Mouse (Mus musculus): Measurements from ENCODE around the gene Gm9918.

Gm9918 gene

DNA sequence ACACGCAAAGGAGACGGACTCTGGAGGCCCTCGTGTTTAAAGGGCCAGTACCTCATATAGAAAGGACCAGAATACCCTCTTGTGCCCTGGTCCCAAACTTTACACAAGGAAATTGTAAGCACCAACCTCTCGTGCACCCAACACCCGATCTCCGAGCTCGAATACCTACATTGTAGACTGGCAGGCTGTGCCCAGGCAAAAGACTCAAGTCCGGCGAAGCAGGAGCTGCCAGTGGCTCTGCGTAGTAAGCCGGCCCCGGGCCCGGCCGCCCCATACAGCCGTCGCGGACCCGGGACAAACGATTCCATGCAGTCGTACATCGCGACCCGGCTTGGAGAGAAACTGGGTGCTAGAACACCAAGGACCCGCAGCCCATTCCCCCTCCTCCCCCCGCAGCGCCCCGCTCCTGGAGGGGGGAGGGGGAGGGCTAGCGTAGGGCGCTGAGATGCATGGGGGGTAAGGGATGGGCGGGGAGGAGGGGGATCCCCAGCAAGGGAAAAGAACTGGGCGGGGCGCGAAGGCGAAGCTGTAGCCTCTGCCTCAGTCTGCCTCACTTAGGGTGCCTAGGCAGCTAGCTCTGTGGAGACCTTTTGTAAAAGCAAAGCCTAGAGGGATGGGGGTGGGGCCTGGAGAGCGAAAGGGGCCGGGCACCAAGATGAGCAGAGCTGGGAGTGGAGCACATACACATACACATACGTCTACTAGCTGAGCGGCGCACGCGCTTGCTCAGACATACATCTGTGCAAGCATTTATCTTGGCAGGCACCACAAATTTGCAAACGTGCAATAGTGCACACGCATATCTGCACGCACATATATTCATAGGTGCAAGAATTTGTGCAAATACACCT, 24.2 kb upstream of the Gm9918 start:
- DNase-seq (ENCODE audit: low spot score) = no peak

DNA sequence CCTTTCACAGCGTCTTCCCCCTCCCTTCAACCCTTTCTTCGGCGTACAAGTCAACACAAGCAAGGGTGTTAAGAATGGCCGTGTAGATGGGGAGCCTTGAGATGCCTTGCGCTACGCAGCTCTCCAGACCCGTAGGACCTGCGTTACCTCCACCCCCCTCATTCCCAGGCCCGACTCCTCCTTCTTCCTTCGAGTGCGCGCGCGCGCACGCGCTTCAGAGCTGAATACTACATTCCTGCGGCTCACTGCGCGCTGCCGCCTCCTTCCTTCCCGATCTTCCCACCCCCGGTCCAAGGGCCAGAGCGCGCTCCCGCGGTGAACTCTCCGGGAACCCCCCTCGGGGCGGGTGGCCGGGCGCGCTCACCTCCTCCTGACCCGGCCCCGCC, 23.5 kb upstream of the Gm9918 start:
- peak; percentile 90 for DNase-seq (ENCODE audit: low spot score)

DNA sequence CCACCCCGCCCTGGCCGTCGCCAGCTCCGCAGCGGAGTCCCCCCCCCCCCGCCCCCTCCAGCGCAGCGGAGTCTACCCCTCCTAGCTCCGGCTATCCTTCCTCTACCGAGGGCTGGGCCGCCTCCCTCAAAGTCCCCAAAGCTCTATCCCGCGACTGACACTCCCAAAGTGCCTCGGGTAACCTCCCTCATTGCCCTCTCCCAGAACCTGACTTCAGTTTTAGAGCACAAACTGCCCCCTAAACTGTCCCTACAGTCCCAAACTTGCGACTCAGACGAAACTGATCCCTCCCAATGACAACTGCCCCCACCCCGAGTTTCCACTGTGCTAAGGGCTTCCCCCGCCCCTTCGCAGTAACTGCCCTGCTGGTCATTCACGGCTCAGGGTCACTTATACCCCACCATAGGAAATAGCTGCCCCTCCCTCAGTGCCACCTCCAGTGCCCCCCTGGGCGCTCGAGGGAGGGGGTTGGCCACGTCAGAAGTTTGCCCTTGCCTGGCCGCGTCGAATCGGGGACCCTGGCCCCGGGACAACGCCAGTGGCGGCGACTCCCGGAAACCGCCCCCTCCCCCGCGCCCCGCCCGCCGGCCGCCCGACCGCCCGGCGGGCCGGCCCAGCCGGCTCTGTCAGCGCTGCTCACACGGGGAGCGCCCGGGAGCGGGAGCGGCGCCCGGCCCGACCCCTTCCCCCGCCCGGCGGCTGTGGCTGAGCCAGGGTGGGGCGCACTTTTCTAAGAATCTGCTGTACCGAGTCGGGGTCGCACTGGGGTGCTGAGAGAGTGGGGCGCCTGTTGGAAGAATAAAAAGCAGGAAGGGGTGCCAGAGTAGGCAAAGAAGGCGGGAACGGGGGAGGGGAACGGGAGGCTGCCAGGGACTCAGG, 22.9 kb upstream of the Gm9918 start:
- DNase-seq (ENCODE audit: low spot score) = no peak

DNA sequence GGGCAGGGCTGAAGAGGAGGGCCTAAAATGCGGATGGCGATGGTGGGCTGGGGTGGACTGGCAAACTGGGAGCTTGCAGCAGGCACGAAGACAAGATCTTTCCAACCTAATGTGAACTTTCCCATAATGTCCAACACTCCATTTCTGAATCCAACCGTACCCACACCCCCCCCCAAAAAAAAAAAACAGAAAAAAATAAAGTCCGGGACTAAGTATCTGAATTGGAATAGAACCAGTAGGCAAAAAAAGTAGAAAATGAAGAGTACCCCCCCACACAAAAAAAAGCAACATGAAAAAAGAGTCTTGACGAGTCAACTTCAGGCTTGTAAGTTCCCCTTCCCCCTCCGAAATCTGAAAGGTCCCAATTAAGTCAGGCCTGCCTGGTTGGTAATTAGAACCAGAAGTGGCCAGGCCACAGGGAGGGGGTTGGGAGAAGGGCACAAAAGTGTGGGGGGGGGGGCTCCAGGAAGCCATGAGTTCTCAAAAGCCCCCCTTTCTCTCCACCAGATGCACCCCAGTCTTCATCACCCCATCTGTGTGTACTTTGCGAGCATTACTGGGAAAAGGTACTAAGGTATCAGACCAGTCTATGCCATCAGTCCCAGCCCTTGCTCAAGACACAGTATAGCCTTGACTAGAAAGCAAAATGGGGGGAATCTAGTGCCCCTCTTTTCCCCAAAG, 22.1 kb upstream of the Gm9918 start:
- DNase-seq (ENCODE audit: low spot score) = no peak

DNA sequence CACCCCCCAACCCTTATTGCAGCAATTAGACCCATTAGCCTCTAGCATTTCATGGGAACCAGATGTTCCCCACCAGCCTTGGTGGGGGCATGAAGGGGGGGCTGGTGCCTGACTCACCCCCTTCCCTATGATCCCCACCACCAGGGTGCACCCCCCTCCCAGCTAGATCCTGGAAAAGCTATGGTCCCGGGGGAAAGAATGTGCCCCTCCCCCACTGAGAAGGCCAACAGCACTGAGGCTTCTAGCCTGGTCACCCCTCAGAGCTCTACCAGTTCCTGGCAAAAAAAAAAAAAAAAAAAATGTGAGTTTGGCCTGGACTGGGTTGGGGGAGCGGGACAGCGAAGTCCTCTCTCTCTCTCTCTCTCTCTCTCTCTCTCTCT, 21.6 kb upstream of the Gm9918 start:
- no peak for DNase-seq (ENCODE audit: low spot score)

DNA sequence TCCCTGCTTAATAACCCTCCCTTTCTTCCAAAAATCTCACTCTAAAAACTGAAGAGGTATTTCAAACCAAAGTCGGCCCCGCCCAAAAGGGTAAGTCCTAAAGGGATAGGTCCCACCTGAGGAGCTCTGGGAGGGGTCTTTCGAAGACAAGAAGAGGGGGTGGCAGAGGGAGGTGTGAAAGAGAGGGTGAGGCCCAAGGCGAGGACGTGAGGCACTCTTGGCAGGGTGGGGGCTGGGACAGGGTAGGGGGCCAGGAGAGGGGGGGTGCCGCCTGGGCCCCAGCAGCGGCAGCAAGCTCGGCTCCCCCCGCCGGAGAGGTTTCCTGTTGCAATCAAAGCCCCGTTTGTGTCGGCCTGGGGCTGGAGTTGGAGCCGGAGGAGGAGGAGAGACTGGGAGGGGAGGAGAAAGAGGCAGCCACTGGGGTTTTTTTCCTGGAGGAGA, 21.1 kb upstream of the Gm9918 start:
- no peak for DNase-seq (ENCODE audit: low spot score)

DNA sequence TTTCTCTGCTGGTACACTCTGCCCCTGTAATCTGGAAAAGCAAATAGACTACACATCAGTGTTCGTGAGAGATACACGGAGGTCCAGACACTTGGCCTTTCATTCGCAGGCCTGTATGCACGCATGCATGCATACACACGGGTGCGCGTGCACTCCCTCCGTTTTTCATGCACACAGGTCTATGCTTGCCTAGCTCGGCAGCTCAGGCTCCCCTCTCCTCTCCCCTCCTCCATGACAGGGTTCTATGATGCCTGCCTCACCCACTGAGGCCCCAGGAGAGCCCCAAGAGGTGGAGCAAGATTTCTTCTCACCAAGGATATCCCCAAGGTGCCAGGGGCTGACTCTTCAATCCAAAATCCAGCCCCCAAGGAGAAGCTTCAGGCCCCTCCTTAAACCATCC, 20.4 kb upstream of the Gm9918 start:
- no peak for DNase-seq (ENCODE audit: low spot score)

DNA sequence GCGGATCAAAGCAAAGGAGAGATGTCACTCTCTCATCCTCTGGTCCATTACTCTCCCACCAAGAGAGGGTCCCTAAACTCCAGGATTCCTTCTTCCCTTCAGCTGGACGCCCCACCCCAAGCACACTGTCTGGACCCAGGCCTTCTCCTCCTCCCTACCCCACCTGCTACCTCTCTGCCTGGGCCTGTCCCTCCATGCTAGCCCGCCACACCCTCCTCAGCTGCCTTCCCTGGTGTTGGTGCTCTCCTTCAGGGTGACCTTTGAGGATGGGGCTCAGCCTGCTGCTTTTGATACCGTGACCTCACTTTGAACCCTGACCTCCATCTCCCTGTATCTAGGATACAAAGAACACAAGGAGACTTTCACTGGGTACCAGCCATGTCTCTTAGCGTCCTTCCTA, 19.8 kb upstream of the Gm9918 start:
- no peak for DNase-seq (ENCODE audit: low spot score)

DNA sequence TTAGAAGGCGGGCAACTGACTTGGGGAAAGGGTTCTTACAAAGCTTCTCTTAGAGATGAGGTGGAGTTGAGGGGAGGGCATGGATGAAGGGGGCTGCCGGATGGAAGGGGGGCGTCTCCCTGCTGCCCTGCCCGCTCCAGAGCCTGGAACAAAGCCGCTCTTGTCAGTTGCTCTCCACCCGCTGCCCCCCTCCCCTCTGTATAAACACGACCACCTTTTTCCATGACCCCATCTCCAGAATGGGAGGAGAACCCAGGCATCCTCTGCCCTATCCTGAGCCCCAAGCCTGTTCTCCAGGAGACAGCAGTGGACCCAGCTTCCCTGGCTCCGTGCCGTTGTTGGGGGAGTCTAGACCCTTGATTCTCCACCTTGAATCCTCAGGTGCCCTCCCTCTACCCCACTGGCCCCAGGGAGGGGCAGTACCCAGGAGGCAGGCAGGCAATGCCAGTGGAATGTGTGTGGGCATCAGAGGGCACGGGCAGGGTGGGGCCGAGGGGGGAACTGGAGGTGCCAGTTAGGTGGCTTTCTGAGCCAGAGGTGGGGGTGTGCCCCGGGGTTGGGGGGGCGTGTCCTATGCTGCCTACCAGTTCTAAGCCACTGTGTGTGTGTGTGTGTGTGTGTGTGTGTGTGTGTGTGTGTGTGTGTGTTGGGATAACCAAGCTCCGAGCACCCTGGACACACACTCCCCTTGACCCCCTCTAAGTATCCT, 14.7 kb upstream of the Gm9918 start:
- no peak for DNase-seq (ENCODE audit: low spot score)

DNA sequence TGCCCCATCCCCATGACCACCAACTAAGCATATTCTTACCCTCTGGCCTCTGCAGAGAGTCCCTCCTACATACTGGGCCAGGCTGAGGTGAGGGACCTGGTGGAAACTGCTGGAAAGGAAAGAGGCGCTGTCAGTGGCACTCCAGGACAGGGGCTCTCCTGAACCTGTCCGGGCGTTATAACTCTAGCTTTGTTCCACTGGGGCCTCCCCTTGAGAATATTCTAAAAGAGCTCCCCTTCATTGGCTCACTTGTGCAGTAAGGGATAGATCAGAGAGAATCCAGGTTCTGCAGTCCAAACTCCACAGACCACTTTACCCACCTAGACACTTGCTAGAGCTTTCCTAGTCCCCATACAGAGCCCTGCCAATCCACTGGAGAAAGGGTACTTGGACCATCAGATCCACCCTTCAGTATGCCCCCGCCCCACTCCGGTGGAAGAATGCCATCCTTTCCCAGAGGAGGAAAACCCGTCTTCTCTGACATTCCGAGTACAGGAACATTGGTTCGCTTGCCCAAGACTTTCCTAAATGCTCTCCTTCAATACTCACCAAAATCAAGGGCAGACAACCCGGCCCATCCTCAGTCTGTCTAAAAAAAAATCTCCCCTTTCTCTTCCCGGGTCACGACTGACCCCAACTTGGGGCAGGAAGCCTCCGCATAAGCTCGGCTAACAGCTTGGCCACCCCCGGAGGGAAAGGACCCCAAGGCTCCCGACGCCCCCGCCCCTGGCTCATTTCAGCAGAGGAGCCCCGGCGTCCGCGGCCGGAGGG, 13.7 kb upstream of the Gm9918 start:
- no peak for DNase-seq (ENCODE audit: low spot score)

DNA sequence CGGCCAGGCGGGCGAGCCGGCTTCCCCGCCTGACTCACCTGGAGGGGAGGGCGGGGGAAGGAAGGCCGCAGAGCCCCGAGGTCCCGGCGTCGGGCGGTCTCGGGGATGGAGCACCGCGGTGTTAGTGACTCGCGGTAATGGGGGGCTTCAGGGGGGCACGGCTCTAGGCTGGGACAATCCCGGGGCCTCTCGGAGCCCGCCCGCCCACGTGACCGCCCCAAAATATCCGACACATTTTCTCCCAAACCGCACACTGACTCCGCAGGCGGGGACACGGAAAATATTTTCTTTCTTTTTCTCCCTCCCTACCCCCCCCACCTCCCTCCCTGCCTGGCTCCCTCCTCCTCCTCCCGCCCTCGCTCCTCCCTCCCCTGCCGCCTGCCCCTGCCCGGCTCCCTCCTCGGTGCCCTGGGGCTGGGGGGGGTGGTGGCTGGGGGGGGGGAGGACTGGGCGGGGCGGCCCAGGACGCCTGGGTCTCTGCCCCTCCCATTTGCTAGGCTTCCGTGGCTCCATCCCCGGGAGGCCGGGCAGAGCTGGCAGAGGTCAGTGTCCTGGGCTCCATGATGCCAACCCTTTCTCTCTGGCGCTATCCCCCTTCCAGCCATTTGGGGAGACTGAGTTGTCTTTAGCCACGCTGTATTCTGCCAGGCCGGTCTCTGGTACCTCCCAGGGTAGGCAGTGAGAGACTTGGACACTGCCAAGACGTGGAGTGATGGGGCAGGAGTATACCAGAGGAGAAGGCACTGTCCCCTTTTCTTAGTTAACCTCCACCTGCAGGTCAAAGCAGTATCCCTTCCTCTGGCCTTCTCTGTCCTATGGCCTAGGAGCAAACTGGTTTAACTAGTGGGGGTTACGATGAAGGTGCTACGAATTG, 12.9 kb upstream of the Gm9918 start, which contains the start of gene Rarg:
TSS of gene Rarg (minus strand) at position 316 of the 874 bp plus-strand sequence.
- DNase-seq (ENCODE audit: low spot score) = no peak

DNA sequence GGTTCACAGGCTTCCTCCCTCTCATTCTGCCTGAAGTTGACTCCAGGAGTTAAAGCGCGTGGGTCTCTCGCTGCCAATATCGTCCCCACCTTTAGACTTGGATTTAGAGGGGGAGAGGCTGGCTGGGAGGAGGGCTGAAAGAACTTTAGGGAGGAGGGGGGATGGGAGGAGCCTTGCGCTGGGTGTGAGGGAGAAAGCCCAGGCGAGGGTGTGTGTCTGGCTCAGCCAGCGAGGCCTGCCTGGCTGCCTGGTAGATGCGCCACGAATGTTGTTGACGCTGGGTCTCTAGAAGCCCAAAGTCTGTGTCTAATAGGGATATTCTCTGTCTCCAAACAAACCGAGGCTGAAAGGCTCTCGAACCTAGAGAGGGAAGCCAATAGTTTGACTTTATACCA, 12.3 kb upstream of the Gm9918 start:
- DNase-seq (ENCODE audit: low spot score) = no peak

DNA sequence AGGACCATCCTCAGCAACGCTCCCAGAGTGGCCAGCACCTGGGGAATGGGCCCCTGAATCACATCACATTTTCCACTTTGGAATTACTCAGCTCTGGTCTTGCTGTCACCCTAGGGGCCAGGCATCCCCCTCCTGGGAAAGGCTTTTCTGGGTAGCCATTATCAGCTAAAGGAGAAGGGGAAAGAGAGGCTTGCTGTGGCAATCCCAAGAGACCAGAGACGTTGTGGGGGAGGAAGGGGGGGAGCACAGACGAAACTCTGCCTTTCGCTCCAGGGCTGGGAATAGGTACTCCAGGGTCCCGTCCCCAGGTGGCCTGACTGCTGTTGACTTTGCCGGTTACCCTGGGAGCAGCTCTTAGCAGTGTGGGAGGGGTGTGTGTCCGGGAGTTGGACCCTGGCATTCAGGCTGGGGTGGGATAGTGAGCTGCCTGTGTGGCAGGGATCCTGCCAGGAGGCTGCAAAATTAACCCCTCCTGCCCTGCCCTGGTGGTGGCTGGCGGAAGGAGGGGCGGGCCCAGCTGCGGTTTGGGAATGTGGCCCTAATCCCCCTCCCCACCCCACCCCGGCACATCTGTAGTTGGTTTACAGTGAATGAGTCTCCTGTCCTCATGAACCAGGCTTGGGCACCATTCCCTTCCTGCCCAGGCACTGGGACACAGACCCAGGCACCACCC, 11.6 kb upstream of the Gm9918 start:
- DNase-seq (ENCODE audit: low spot score) = no peak

DNA sequence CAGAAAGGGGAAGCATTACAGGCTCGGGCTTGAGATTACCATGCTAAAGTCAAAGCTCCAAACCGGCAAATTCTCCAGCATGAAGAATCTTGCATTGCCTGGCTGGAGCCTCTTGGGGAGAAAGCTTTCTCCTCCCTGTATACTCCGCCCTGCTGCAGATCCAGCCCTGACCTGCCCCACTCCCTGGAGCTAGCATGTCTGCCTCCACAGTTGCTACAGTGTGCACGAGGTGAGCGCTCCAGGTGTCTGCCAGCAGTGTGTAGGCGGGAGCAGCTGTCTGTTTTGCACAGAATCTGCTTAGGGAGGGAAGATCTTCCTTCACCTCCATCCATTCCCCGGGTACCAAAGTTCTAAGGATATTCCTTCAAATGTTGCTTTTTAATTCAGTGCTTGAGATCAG, 7.8 kb upstream of the Gm9918 start:
- DNase-seq (ENCODE audit: low spot score) = no peak

DNA sequence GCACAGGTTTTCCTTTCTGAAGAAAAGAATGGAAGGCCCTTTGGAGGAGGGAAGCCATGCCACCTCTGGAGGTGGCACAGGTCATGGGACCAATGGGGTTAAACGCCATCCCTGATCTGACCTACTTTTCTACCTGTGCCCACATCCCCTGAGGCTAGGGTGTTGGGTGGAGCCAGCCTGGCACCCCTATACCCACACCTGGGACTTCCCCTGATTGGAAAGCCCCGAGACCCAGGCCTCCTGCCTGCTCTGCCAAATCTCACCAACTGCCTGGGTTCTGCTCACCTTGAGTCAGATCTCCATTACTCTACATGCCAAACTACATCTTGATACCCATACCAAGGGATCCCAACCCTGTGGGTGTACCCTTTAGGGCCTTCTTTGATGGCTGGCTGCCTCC, 7.3 kb upstream of the Gm9918 start:
- no peak for DNase-seq (ENCODE audit: low spot score)

DNA sequence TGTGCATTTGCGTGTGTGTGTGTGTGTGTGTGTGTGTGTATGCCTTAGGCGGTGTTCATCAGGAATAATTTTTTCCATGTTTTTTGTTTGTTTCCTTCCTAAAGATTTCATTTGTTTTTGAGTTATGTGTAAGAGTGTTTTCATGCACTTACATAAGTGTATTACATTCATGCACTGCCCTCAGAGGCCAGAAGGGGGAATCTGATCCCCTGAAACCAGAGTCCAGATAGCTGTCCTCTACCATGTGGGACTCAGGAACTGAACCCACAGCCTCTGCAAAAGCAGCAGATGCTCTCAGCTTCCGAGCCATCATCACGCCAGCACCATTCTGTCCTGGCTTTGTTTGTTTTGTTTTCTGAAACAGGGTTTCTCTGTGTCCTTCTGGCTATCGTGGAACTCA, 4.8 kb upstream of the Gm9918 start:
- DNase-seq (ENCODE audit: low spot score) = no peak

DNA sequence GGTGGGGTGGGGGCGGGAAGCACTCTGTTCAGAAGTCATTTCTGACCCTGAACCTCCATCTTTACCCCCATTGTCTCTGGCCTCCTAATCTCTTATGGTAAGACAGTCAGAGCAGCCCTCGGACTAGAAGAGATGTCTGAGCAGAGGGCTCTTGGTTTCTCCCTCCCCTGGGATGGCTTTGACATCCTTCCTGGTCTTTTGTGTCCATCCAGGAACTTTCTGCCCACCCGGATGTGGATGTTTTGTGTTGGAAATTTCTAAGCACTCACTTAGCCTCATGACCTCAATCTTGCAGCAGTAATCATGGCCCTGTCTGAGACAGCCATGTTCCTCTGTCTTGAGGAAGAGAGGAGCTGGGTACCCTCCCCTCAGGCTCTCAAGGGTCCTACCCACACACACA, 1.1 kb downstream of the Gm9918 start:
- no peak for DNase-seq (ENCODE audit: low spot score)

DNA sequence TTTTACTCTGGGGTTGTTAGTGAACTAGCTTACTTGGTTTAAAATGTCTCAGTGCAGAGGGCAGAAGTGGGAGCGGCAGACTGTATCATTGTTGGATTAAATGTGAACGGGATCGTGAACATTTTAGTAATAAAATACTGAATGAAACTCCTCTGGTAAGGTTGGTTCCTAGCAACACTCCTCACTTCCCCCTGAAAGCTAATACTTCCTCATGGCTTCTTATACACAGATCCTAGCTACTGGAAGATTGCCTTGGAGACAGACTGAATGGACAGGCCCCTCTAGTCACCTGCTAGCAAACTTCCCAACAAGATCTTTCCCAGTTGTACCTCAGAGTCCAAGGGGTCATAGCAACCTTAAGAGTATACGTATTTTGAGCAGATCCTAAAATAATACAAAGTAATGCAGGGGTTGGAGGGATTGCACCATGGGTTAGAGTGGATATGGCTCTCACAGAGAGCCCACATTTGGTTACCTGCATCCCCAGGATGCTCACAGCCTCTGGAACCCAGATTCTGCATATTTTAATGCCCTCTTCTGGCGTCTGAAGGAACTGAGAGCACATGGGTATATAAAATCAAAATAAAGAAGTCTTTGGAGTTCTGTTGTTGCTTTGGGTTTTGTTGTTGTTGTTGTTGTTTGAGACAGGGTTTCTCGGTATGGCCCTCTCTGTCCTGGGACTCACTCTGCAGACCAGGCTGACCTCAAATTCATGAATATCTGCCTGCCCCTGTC, 3.8 kb downstream of the Gm9918 start:
- DNase-seq (ENCODE audit: low spot score) = no peak

DNA sequence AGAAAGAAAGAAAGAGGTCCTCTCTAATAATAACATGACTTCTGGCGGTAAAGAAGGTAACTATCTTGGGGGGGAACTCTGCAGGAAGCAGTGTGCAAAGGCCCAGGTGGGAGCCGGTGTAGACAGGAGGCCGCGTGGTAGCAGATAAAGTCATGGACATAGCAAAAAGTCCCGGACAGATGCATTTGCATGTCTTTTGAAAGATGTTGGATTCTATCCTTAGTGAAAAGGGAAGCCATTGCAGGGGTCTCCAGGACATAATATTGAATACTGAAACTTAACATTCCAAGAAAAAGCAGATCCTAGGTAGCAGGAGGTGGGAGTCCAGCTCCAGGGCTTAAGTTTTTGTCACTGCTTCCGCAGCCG, 8.3 kb downstream of the Gm9918 start:
- DNase-seq (ENCODE audit: low spot score) = no peak

Data from urinary bladder, postnatal 10 days (tissue).